Mouse (Mus musculus): ENCODE results near the gene Fam107a. TPM values are rescaled to one million over a fixed set of nuclear protein-coding genes. Genes with fewer than 3 reads are reported as not detected.

Gene Fam107a
- polyA plus RNA-seq, 1 experiment: 155 TPM

GRCm38 (mm10) chr14:8264378-8264777, 53.4 kb downstream of the Fam107a start:
- no peak for TF ChIP-seq POLR2A (IDR thresholded peaks at IDR 0.05; ENCODE audit: insufficient read depth, low read depth, low read length)
- no peak for TF ChIP-seq CTCF (IDR thresholded peaks at IDR 0.05; ENCODE audit: insufficient read depth, low read depth, low read length)
- WGBS: 95% methylated on average over 1 of the region's 1 CpGs
- Histone ChIP-seq H3K27ac (ENCODE audit: insufficient read depth, low read depth, low read length) (no peak overlapping the region), H3K4me3 (ENCODE audit: insufficient read depth, low read depth, low read length) (no peak overlapping the region), H3K4me1 (ENCODE audit: control insufficient read depth, insufficient read depth, low read length) (no peaks in the 10 kb centered on the region)

DNA sequence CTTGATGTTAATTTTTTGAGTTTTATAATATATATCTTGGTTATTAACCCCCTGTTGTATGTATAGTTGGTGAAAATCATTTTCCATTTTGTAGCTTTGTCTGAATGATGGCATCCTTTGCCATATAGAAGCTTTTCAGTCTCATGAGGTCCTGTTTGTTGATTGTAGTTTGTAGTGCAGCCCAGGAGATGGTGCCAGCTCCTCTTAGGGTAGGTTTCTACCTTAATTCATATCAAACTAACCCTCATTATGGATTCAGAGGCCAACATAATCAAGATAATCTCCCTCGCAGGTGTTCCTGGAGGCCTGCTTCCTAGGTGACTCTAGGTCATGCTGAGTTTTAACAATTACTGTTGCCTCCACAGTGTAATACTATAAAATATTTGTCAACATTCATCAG, 55.6 kb downstream of the Fam107a start:
- Histone ChIP-seq H3K27ac (ENCODE audit: insufficient read depth, low read depth, low read length) (no peak overlapping the region), H3K4me1 (ENCODE audit: control insufficient read depth, insufficient read depth, low read length) (no peaks in the 10 kb centered on the region), H3K4me3 (ENCODE audit: insufficient read depth, low read depth, low read length) (no peak overlapping the region)
- TF ChIP-seq POLR2A (IDR thresholded peaks at IDR 0.05; ENCODE audit: insufficient read depth, low read depth, low read length): no peak
- no peak for TF ChIP-seq CTCF (IDR thresholded peaks at IDR 0.05; ENCODE audit: insufficient read depth, low read depth, low read length)
- WGBS: 53% methylated on average over 1 of the region's 1 CpGs

DNA sequence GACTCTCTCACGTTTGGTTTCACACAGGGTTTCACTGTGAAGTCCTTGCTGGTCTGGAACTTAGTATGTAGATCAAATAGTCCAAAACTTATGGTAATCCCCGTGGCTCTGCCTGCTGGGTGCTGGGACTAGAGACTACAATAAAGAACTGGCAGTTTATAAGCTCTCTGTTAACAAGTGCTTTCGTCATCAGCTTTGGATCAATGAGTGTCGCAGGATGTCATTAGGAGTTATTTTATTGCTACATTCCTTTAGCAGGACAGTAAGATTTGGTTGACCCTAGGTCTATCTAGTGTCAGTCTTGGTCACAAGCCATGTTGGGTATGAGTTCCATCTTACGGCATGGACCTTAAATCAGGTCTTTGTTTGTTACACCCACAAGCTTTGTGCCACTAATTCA, 57.6 kb downstream of the Fam107a start:
- 81% methylated on average over 5 of the region's 5 CpGs for WGBS
- Histone ChIP-seq H3K4me1 (ENCODE audit: control insufficient read depth, insufficient read depth, low read length) (no peaks in the 10 kb centered on the region), H3K4me3 (ENCODE audit: insufficient read depth, low read depth, low read length) (no peak overlapping the region), H3K27ac (ENCODE audit: insufficient read depth, low read depth, low read length) (no peak overlapping the region)
- TF ChIP-seq POLR2A (IDR thresholded peaks at IDR 0.05; ENCODE audit: insufficient read depth, low read depth, low read length) (no peak), CTCF (IDR thresholded peaks at IDR 0.05; ENCODE audit: insufficient read depth, low read depth, low read length) (no peak)

DNA sequence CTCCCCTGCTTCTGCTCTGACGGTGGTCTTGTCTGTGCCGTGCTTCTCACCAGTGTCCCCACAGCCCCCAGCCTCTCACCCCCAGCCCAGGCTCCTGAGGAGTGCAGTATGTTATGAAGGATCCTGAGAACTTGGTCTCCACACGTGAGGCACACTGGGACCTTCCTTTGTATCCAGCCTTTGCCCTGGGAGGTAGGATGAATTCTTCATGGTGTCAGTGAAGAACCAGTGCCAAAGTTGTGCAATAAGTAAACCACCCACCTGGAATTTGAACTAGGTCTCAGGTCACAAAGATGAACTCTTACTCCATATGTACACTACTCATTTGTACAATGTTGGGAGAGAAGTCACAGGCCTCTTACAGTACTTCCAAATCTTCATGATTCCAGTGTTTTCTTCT, 58.7 kb downstream of the Fam107a start, which contains the start of gene Acox2:
TSS of gene Acox2 (minus strand) at position 188 of the 400 bp plus-strand sequence.
- Histone ChIP-seq H3K4me3 (ENCODE audit: insufficient read depth, low read depth, low read length) (no peak within 1 kb of the TSS), H3K4me1 (ENCODE audit: control insufficient read depth, insufficient read depth, low read length) (no peaks in the 10 kb centered on the region), H3K27ac (ENCODE audit: insufficient read depth, low read depth, low read length) (no peak within 1 kb of the TSS)
- TF ChIP-seq CTCF (IDR thresholded peaks at IDR 0.05; ENCODE audit: insufficient read depth, low read depth, low read length): no peak
- no peak for TF ChIP-seq POLR2A (IDR thresholded peaks at IDR 0.05; ENCODE audit: insufficient read depth, low read depth, low read length)
- WGBS: 94% methylated on average over 3 of the region's 3 CpGs

- no peaks in the 10 kb centered on the region for H3K4me1 ChIP-seq (ENCODE audit: control insufficient read depth, insufficient read depth, low read length)
- TF ChIP-seq CTCF (IDR thresholded peaks at IDR 0.05; ENCODE audit: insufficient read depth, low read depth, low read length): no peak
- TF ChIP-seq POLR2A (IDR thresholded peaks at IDR 0.05; ENCODE audit: insufficient read depth, low read depth, low read length): no peak
- no peak overlapping the region for H3K4me3 ChIP-seq (ENCODE audit: insufficient read depth, low read depth, low read length)
- no peak overlapping the region for H3K27ac ChIP-seq (ENCODE audit: insufficient read depth, low read depth, low read length)
- 73% methylated on average over 3 of the region's 3 CpGs for WGBS
Observed at GRCm38 (mm10) chr14:8258752-8259151, 59.1 kb downstream of the Fam107a start.

DNA sequence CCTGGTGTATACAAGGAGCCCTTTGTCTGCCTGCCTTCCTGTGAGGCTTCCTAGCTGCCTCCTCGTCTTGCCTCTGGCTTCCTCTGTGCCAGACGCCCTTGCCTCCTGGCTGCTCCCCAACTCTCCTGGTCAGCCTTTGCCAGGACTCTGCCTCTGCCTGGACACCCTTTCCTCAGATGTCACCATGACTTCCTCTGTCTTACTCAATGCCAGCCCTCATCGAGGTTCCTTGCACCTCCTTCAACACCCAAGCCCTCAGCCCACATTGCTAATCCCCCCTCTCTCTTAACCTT, 59.5 kb downstream of the Fam107a start:
- TF ChIP-seq POLR2A (IDR thresholded peaks at IDR 0.05; ENCODE audit: insufficient read depth, low read depth, low read length): no peak
- TF ChIP-seq CTCF (IDR thresholded peaks at IDR 0.05; ENCODE audit: insufficient read depth, low read depth, low read length): no peak
- no peak overlapping the region for H3K27ac ChIP-seq (ENCODE audit: insufficient read depth, low read depth, low read length)
- 49% methylated on average over 3 of the region's 3 CpGs for WGBS
- H3K4me3 ChIP-seq (ENCODE audit: insufficient read depth, low read depth, low read length): no peak overlapping the region
- H3K4me1 ChIP-seq (ENCODE audit: control insufficient read depth, insufficient read depth, low read length): no peaks in the 10 kb centered on the region

DNA sequence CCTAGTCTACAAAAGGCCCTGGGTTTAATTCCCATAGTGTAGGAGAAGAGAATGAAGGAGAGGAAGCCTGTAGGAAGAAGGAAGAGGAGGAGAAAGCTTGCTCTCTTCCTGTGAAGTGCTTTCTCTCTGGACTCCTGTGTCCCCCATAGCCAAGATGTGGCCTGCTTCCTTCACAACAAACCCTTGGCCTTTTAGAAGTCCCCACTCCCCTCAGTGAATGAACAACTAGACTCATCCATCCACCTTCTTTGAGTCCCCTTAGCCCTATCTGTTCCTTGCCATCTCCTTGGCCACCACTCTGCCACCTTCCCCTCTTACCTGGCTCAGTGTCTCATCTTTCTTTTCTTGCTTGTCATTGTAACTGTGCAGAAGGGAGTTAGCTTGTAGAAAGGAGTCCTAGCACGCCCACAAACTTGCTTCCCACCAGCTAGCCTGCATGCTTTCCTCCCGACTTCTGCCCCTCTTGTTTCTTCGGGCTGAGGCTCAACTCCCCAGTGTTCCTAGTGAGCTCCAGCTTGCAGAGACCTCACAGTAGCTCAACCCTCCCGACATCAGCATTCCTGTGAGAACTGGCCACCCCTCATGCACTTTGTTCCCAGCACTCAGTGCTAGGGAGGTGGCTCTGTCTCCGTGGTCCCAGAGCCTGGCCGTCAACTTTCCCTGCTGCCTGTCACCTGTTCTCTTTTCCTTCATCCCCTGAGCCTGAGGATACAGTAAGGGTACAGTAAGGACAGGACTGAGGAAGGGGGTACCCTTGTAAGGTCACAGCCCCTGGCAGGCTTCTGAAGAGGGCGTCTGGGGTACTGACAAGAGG, 60.1 kb downstream of the Fam107a start:
- TF ChIP-seq CTCF (IDR thresholded peaks at IDR 0.05; ENCODE audit: insufficient read depth, low read depth, low read length) (no peak), POLR2A (IDR thresholded peaks at IDR 0.05; ENCODE audit: insufficient read depth, low read depth, low read length) (no peak)
- Histone ChIP-seq H3K4me1 (ENCODE audit: control insufficient read depth, insufficient read depth, low read length) (no peaks in the 10 kb centered on the region), H3K27ac (ENCODE audit: insufficient read depth, low read depth, low read length) (no peak overlapping the region), H3K4me3 (ENCODE audit: insufficient read depth, low read depth, low read length) (no peak overlapping the region)
- WGBS: 53% methylated on average over 7 of the region's 7 CpGs

DNA sequence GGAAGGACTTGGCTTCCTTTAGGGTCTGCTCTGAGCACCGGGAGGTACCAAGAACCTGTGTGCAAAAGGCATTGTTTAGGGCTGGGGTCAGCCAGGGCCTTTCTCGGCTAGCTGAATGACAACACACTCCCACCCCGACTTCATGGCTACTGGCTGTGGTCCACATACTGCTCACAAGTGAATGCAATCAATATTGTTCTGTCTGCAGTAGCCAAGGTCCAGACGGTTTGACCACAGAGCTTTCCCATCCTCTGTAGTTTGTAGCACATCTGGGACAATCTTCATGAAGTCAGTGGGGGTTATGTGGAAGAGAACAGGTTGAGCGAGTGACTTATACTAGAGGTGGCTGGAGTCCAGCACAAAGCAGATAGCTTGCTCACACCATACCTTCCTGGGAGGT, 60.9 kb downstream of the Fam107a start:
- TF ChIP-seq CTCF (IDR thresholded peaks at IDR 0.05; ENCODE audit: insufficient read depth, low read depth, low read length) (no peak), POLR2A (IDR thresholded peaks at IDR 0.05; ENCODE audit: insufficient read depth, low read depth, low read length) (no peak)
- no peaks in the 10 kb centered on the region for H3K4me1 ChIP-seq (ENCODE audit: control insufficient read depth, insufficient read depth, low read length)
- no peak overlapping the region for H3K4me3 ChIP-seq (ENCODE audit: insufficient read depth, low read depth, low read length)
- no peak overlapping the region for H3K27ac ChIP-seq (ENCODE audit: insufficient read depth, low read depth, low read length)
- WGBS: 78% methylated on average over 5 of the region's 5 CpGs

DNA sequence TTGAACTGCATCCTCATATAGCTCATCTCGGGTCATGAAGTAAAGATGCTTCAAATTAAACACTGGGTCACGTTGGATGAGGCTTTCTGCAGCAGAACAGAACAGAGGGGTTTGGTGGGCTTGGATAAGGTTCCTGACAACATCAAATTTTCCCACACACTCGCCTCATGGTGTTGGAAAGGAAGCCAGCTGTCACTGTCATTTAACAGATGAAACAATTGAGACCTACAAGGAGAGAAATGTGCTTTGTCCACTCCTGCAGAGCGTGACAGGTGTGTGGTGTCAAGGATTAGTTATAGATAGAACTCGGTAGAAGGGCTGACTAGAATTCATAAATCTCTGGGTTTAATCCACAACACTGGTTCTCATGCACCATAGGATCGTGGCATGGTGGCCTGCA, 61.8 kb downstream of the Fam107a start:
- Histone ChIP-seq H3K4me3 (ENCODE audit: insufficient read depth, low read depth, low read length) (no peak overlapping the region), H3K27ac (ENCODE audit: insufficient read depth, low read depth, low read length) (no peak overlapping the region), H3K4me1 (ENCODE audit: control insufficient read depth, insufficient read depth, low read length) (no peaks in the 10 kb centered on the region)
- TF ChIP-seq POLR2A (IDR thresholded peaks at IDR 0.05; ENCODE audit: insufficient read depth, low read depth, low read length) (no peak), CTCF (IDR thresholded peaks at IDR 0.05; ENCODE audit: insufficient read depth, low read depth, low read length) (no peak)
- WGBS: 89% methylated on average over 6 of the region's 6 CpGs
